Mouse (Mus musculus) olfactory bulb, adult 2 months (tissue): ENCODE measurements around the gene Tmem120a.

Experiments used
- CTCF ChIP-seq: fragments of 200-500 bp; IDR thresholded peaks from 2 replicates; pipeline ENCODE4 v1.5.1; 2012; ENCODE audit warnings: low read depth, mild to moderate bottlenecking, low read length, moderate library complexity; ENCODE audit not compliant: insufficient read depth
- POLR2A ChIP-seq: fragments of 200-500 bp; IDR thresholded peaks from 2 replicates; pipeline ENCODE4 v1.6.1; 2012; ENCODE audit warnings: mild to moderate bottlenecking, low read depth, low read length, moderate library complexity; ENCODE audit not compliant: insufficient read depth

DNA sequence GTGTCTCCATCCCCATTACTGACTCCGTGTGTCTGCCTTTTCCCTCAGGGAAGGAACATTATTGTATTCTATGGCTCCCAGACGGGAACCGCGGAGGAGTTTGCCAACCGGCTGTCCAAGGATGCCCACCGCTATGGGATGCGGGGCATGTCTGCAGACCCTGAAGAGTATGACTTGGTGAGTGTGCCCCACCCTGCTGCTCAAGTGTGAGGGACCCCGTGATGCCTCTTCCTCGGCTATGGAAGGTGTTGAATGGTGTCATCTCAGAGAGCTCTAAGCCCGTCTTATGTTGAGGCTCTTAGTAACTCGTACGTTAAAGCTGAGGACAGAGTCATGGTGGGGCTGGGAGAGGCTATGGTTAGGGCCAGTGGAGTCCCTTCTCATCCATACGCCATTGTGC, 14.9 kb downstream of the Tmem120a start:
- TF ChIP-seq CTCF (no peak), POLR2A (no peak)
